Mouse (Mus musculus) neural tube, embryonic 12.5 days (tissue): ENCODE measurements at regions not wholly inside any gene's neighbourhood (a gene's known extent, or its start where the extent isn't known, plus 50 kb on each side); places are given as distances from the start of the nearest gene placed in this dataset.
A peak's percentile ranks its signal among the peaks of the same experiment; 100 is the strongest.

ENCODE experiments used
- ATAC-seq: fragments of 200-750 bp; cut with Nextera tagmentation; 2 replicates; pipeline ENCODE4 v1.8.0; 2017; ENCODE audit warnings: low read depth, mild to moderate bottlenecking, moderate TSS enrichment, moderate library complexity; ENCODE audit not compliant: low FRiP score
- H3K27ac ChIP-seq: fragments of 300-500 bp; sonication (generic); 2 replicates; pipeline ENCODE4 v1.5.1; 2016
- H3K27me3 ChIP-seq: fragments of 300-500 bp; sonication (generic); replicated peaks from 2 replicates; pipeline ENCODE4 v1.6.1; 2016; ENCODE audit warnings: mild to moderate bottlenecking
- H3K36me3 ChIP-seq: fragments of 300-500 bp; sonication (generic); 2 replicates; pipeline ENCODE4 v1.6.1; 2016; ENCODE audit warnings: mild to moderate bottlenecking
- H3K4me1 ChIP-seq: fragments of 300-500 bp; sonication (generic); 2 replicates; pipeline ENCODE4 v1.6.1; 2016
- H3K4me2 ChIP-seq: fragments of 300-500 bp; sonication (generic); replicated peaks from 2 replicates; pipeline ENCODE4 v1.6.1; 2016; ENCODE audit warnings: mild to moderate bottlenecking
- H3K4me3 ChIP-seq: fragments of 300-500 bp; sonication (generic); 2 replicates; pipeline ENCODE4 v1.5.1; 2016
- H3K9ac ChIP-seq: fragments of 300-500 bp; sonication (generic); 2 replicates; pipeline ENCODE4 v1.6.1; 2016; ENCODE audit warnings: mild to moderate bottlenecking
- H3K9me3 ChIP-seq: fragments of 300-500 bp; sonication (generic); 2 replicates; pipeline ENCODE4 v1.6.1; 2016; ENCODE audit warnings: mild to moderate bottlenecking
- WGBS: fragments of 180-500 bp; shearing (Covaris S2); methylation state at CpG from one replicate; pipeline ENCODE4 v1.1.7; 2016; 5-methylcytosine and 5-hydroxymethylcytosine counted together

DNA sequence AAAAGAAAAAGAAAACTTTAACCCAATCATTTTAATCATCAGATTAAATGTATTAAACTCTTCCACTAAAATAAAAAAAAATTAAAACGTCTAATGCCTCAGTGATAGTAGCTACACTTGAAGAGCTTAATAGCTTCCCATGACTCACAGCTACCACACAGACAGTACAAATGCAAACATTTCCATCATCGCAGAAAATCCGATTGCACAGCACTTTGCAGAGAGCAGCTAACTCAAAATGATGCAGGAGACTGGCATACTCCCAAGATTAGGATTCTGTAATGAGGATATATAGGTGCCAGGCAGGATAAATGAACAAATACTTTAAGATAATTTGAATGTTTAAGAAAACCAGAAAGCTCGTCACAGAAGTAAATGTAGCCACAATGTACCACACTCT lies 238.3 kb upstream of the Kif2a start:
- 87% methylated on average over 4 of the region's 4 CpGs for WGBS
- no peak overlapping the region for H3K27ac ChIP-seq
- H3K4me1 ChIP-seq = no peaks in the 10 kb centered on the region
- no peaks in the 10 kb centered on the region for H3K27me3 ChIP-seq
- no peaks in the 10 kb centered on the region for H3K9me3 ChIP-seq
- ATAC-seq = no peak
- H3K9ac ChIP-seq = no peak overlapping the region
- H3K4me2 ChIP-seq = no peak overlapping the region
- H3K4me3 ChIP-seq = no peak overlapping the region
- no peaks in the 10 kb centered on the region for H3K36me3 ChIP-seq

DNA sequence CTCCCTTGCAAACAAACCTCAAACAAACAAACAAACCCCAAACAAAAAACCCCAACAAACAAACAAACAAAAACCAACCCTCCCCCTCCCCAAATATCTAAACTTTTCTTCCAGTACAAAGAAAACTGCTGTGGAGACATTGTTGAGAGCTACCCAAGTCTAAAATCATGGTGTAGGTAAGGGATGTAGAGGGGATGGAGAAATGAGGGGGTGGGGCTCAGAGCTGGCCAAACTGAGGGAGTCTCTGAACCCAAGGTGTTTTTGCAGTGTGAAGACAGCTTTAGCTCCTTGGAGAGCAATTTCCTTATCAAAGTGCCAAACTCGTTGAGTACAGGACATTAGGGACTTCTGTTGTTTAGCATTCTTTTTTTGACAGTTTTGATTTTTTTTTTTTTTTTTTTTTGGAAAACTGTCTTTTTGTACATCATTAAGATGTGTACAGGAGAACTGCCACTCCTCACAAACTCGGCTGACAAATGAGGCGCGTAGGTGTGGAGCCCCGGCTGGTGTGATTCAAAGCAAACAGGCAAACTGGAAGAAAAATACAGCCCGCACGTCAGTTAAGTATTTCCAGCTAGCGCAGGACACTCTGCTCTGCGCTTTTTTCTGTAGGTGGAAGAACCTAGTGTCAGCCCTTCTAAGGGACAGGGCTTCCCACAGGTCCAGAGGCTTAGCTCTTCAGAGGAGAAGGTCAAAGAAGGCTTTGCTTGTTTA lies 226.0 kb upstream of the Kif2a start:
- H3K27ac ChIP-seq = no peak overlapping the region
- no peak for ATAC-seq
- H3K9ac ChIP-seq = no peak overlapping the region
- H3K4me1 ChIP-seq = peaks cover 16% of the 10 kb centered on the region
- no peaks in the 10 kb centered on the region for H3K9me3 ChIP-seq
- peak overlapping the region; percentile 53; the same call in 1 of the 2 replicates for H3K4me2 ChIP-seq
- H3K27me3 ChIP-seq = 0 out of 2 replicates have a peak, but pooled peaks cover 4% of the 10 kb centered on the region
- WGBS = 34% methylated on average over 9 of the region's 9 CpGs
- no peaks in the 10 kb centered on the region for H3K36me3 ChIP-seq
- no peak overlapping the region for H3K4me3 ChIP-seq

DNA sequence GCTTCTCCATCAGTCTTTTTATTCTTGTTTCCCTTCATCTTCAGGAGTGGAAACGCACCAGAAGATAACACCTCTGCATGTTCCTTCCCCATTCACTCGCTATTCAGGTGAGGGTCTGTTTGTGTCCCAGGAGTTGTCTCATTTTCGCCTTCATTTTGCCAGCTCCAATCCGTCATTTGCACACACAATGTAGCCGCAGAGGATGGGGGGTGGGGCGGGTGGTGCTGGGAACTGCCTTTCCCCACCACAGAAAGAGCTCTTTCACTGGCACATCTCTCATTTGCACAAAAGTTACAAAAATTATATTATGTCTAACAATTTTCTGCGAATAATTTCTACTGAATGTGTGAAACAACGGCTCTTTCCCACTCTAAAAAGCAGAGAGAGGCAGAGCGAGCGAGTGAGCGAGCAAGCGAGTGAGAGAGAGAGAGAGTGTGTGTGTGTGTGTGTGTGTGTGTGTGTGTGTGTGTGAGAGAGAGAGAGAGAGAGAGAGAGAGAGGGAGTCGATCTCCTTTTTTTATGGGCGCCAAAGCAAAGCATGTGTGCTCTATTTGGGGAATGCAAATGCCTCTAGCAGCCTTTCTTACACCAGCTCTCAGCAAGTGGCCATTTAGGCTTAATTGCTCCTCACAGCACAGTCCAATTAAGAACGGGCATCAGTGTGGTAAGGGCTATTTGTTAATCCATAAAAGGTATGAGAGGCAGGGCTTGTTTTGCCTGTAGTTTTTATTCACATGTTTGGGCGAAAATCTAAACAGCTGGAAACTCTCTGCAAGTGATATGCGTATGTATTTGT lies 225.2 kb upstream of the Kif2a start:
- Histone ChIP-seq H3K4me2 (peak overlapping the region; percentile 53), H3K27me3 (0 out of 2 replicates have a peak, but pooled peaks cover 4% of the 10 kb centered on the region), H3K9ac (no peak overlapping the region), H3K36me3 (no peaks in the 10 kb centered on the region), H3K27ac (no peak overlapping the region), H3K9me3 (no peaks in the 10 kb centered on the region), H3K4me1 (peaks cover 16% of the 10 kb centered on the region), H3K4me3 (peak overlapping the region; percentile 13; the same call in 1 of the 2 replicates)
- peak; percentile 77 for ATAC-seq
- WGBS = 11% methylated on average over 17 of the region's 17 CpGs

DNA sequence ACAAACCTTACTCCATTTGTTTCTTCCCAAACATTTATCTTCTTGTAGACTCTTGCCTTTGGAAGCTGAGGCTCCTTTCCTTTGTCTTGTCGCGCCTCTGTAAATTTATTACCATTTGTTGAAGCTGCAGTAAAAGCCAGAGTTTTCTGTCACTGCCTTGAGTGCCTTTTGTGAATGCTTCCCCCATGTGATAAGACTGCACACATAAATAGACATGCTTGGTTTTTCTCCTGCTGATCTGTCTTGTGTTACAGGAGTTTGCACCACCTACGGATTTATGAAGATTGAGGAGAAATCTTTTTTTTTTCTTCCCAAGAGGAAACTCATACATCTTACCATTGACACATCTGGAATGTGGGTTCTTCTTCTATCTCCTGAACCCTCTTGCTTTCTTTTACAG lies 222.2 kb upstream of the Kif2a start:
- no peak for ATAC-seq
- no peak overlapping the region for H3K4me2 ChIP-seq
- H3K4me1 ChIP-seq = peaks cover 16% of the 10 kb centered on the region
- H3K27me3 ChIP-seq = no peaks in the 10 kb centered on the region
- no peaks in the 10 kb centered on the region for H3K9me3 ChIP-seq
- H3K27ac ChIP-seq = no peak overlapping the region
- H3K36me3 ChIP-seq = no peaks in the 10 kb centered on the region
- H3K4me3 ChIP-seq = no peak overlapping the region
- no peak overlapping the region for H3K9ac ChIP-seq
- 2% methylated on average over 3 of the region's 3 CpGs for WGBS

DNA sequence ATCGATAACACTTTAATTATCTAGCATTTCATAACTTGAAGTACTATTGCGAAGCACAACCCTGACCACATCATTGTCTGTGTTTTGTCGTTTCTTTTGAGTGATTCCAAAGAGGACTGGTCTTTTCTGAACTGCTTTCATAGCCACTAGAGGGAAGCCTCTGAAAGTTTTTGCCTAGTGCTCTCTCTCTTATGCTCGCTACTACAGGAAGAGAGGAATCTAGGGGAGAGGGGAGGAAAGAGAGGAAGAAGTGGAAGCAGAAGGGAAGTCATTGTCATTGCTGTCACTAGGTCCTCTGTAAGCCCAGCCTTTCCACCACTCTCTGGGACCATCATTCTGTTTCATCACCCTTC lies 217.1 kb upstream of the Kif2a start:
- Histone ChIP-seq H3K4me2 (no peak overlapping the region), H3K36me3 (no peaks in the 10 kb centered on the region), H3K4me3 (no peak overlapping the region), H3K4me1 (peaks cover under 1% of the 10 kb centered on the region; the same call in 1 of the 2 replicates), H3K27ac (no peak overlapping the region), H3K27me3 (no peaks in the 10 kb centered on the region), H3K9ac (no peak overlapping the region), H3K9me3 (no peaks in the 10 kb centered on the region)
- ATAC-seq = no peak
- WGBS = 74% methylated on average over 4 of the region's 4 CpGs

DNA sequence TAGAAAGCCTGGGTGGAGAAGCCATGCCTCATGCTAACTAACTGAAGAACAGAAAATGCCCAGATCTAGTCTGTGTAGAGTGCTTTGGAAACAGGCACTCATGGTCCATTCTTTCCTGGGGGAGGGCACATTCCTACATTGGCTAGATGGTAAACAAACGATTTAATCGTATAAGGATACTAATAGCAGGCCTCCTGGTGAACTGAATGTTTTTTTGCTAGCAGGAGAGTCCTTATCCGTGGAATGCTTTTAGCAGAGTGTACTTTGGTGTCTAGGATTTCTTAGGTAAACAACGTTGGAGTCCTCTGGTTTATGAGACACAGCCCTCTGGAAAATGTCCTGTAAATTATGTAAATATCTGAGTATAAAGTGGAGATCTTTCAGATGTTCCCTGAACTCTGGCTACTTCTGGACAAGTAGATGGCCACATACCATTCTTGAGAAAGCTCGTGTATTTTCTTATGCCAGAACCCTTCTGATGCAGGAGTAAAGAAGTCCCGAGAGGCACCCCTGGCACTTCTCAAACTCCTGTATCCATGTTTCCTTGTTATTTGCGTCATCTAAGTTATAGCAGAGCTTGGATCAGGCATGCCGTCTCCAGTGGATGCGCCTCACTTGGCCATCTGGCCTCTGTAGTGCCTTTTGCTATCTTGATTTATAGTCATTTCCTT lies 216.6 kb upstream of the Kif2a start:
- Histone ChIP-seq H3K4me2 (no peak overlapping the region), H3K9me3 (no peaks in the 10 kb centered on the region), H3K4me1 (no peaks in the 10 kb centered on the region), H3K36me3 (no peaks in the 10 kb centered on the region), H3K27ac (no peak overlapping the region), H3K4me3 (no peak overlapping the region), H3K27me3 (no peaks in the 10 kb centered on the region), H3K9ac (no peak overlapping the region)
- 80% methylated on average over 9 of the region's 9 CpGs for WGBS
- ATAC-seq = no peak

DNA sequence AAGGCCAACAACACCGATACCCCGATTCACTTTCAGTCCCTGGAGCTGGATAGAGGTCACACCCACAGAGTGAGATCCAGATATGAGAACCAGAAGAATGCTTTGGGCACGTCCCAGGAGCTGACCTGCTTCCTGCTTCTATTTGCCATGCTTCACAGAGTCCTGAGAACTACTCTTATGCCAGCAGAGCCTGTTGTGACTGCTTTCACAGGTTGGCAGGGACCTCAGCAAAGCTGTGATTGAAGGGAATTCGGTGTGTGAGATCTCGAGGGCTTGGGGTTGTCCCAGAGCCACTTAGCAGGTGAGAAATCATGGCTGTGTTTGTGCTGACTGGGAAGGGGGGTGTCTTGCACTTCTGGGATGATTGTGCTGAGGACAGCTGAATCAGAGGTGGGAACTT lies 197.5 kb upstream of the Kif2a start:
- 80% methylated on average over 5 of the region's 5 CpGs for WGBS
- H3K27me3 ChIP-seq = no peaks in the 10 kb centered on the region
- no peak overlapping the region for H3K4me3 ChIP-seq
- H3K4me1 ChIP-seq = no peaks in the 10 kb centered on the region
- no peak overlapping the region for H3K4me2 ChIP-seq
- no peak for ATAC-seq
- no peak overlapping the region for H3K9ac ChIP-seq
- H3K36me3 ChIP-seq = no peaks in the 10 kb centered on the region
- H3K27ac ChIP-seq = no peak overlapping the region
- no peaks in the 10 kb centered on the region for H3K9me3 ChIP-seq

DNA sequence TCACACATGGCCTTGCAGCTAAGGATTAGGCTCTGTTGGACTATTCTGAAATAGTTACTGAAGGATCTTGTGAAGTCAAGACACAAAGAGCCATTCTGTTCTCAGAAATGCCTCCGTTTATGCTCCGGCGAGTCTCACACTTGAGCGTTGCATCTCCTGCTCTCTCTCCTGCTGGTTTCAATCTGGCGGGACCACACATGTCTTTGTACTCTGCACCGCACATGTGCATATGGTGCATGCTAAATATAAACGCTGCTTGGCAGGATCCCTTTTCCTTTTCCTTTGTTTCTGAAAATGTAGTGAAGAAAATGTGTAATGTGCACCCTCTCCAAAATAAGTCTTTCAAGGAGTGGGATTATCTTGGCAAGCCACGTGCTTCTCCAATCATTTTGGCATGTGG lies 196.4 kb upstream of the Kif2a start:
- Histone ChIP-seq H3K27me3 (no peaks in the 10 kb centered on the region), H3K36me3 (no peaks in the 10 kb centered on the region), H3K27ac (no peak overlapping the region), H3K9me3 (no peaks in the 10 kb centered on the region), H3K4me2 (no peak overlapping the region), H3K4me1 (no peaks in the 10 kb centered on the region), H3K4me3 (no peak overlapping the region), H3K9ac (no peak overlapping the region)
- 69% methylated on average over 8 of the region's 8 CpGs for WGBS
- no peak for ATAC-seq

DNA sequence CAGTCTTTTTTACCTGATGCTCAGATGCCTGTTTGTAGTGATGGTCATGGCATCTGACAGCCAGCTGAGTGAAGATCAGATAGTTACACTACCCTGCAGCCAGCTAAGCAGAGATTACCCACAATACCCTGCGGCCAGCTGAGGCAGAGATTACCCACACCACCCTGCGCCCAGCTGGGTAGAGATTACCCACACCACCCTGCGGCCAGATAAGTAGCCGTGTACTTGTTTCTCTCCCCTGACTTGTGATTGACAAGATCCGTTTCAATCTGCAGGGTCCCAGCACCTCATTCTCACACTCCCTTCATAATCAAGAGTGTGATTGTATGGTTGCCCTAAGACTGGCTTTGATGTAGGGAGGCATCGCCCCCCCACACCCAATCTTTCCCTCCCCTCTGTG lies 195.9 kb upstream of the Kif2a start:
- H3K4me2 ChIP-seq = no peak overlapping the region
- H3K4me1 ChIP-seq = no peaks in the 10 kb centered on the region
- no peaks in the 10 kb centered on the region for H3K9me3 ChIP-seq
- no peak for ATAC-seq
- H3K9ac ChIP-seq = no peak overlapping the region
- 91% methylated on average over 6 of the region's 6 CpGs for WGBS
- no peaks in the 10 kb centered on the region for H3K36me3 ChIP-seq
- no peak overlapping the region for H3K27ac ChIP-seq
- H3K4me3 ChIP-seq = no peak overlapping the region
- no peaks in the 10 kb centered on the region for H3K27me3 ChIP-seq

DNA sequence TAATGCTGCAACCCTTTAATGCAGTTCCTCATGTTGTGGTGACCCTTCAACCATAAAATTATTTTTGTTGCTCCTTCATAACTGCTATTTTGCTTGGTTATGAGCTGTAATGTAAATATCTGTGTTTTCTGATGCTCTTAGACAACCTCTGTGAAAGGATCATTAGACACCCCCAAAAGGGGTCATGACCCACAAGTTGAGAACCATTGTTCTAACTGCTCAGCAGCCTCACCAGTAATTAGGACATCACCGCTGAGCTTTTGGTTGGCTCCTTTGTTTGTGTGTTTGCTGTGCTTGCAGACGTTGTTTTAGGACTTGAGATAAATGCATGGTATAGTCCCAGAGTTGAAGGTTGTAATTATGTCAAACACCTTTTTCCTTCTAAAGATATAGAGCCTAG lies 191.4 kb upstream of the Kif2a start:
- Histone ChIP-seq H3K4me3 (no peak overlapping the region), H3K36me3 (no peaks in the 10 kb centered on the region), H3K27ac (no peak overlapping the region), H3K27me3 (no peaks in the 10 kb centered on the region; the same call in 1 of the 2 replicates), H3K4me2 (no peak overlapping the region), H3K9ac (no peak overlapping the region), H3K4me1 (no peaks in the 10 kb centered on the region), H3K9me3 (no peaks in the 10 kb centered on the region)
- ATAC-seq = no peak
- WGBS = 14% methylated on average over 2 of the region's 2 CpGs

DNA sequence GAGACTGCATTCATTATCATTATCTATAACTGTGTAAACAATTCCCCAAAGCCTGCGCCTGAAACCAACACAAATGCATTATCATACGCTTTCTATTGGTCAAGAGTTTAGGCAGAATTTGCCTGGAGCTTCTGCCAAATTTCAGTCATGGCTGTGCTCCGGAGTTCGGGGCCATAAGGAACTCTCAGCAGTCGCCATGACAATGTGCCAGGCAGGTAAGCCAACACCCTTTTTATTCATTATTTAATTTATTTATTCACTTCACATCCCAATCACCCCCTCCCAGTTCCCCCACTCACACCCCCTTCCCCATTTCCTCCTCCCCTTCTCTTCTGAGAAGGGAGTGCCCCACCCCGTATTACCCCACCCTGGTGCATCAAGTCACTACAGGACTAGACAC lies 188.8 kb upstream of the Kif2a start:
- Histone ChIP-seq H3K4me3 (no peak overlapping the region), H3K4me2 (no peak overlapping the region), H3K4me1 (no peaks in the 10 kb centered on the region; the same call in 1 of the 2 replicates), H3K9ac (no peak overlapping the region), H3K27ac (no peak overlapping the region), H3K36me3 (no peaks in the 10 kb centered on the region), H3K27me3 (no peaks in the 10 kb centered on the region; the same call in 1 of the 2 replicates), H3K9me3 (no peaks in the 10 kb centered on the region)
- ATAC-seq = no peak
- 88% methylated on average over 6 of the region's 6 CpGs for WGBS
